Mouse (Mus musculus) brain, embryonic 18.5 days (tissue): Measurements from ENCODE around the gene Mrps33.

ENCODE experiments used
- DNase-seq: peaks from one replicate; pipeline ENCODE4 v3.0.0-alpha.2; 2012; ENCODE audit warnings: low read depth, low spot score

Gene Mrps33

DNA sequence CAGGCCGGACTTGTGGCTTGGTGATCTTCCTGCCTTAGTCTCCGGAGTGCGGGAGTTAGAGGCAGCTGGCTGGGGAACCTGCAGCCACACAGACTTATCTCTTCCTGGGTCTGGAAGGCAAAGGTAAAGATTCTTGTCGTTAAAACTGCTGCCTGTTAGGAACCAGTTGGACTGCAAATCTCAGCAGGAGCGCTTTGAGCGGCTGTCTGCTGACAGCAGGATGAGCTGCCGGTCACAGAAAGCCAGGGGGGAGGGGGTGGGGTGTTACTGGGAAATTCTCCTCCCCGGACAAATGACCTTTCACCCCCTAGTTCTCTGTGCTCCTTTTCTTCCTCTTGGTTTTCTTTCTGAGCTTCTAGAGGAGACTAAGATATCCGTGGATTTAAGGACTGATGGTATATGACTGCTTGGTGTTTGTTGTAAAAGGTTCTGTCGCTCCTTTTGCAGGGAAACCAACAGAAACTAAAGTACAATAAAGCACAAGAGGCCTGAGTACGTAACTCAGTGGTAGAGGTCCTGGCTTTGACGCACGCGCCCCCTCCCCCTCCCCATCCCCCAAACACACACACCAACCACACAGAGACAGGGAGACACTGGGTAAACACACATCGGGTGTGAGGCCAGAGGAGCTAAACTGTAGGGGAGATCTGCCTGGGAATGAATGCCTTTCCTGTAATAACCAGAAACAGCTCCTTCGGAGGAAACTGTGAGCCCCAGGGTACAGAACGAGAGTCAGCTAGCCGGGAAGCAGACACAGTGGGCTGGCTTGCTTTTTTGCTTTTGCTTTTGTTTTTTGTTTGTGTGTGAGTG, 29.7 kb downstream of the Mrps33 start:
- DNase-seq: no peak

DNA sequence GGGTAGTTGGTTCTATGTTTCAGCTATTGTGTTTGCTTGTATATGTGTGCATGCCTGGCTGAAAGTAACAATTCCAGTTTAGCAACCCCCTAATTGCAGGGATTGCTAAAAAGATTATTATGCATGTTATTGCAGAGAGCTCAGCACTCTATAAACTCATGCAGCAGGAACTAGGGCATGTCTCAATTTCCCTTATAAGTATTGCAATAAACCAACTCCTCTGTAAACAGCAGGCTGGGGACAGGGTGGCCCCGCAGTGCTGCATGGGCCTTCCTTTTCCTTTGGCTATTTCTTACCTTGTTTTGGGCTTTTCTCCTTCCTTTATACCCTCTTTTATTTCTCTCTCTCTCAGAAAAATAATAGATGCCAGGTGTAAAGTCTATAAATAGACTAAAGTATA, 32.3 kb downstream of the Mrps33 start:
- no peak for DNase-seq

DNA sequence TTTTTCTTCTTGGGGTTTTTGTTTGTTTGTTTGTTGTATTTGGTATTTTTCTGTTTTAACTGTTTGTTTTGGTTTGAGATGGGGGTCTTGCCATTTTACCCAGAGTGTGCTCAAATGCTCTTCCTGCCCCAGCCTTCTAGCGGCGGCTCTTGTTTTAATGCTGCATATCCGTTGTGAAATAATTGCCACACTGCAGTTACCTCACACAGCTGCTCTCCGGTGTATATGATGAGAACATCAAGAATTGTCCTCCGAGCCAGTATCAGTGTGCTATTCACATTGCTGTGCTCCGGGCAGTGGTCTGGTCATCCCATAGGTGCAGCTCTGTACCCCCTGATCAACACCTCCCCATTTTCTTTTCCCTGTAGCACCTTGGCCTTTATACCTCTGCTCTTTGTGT, 34.5 kb downstream of the Mrps33 start:
- no peak for DNase-seq

DNA sequence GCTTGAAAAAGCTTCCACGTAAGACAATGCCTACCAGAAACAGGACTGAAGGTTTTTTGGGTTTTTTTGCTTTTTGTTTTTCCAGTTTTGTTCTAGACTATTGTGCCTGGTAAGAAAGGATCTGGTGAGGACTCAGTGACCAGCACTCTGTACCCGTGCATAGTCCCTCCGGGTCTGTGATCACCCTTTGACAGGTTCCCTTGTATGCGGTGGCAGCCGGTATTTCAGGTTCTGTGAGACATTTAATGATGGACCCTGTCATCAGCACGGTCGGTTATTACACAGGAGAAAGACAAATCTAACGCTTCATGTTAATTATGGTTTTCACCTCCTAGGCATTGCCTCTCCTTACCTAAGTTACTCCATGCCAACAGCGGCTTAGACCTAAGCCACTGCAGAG, 35.8 kb downstream of the Mrps33 start:
- no peak for DNase-seq

- DNase-seq: no peak
Measured at GRCm38 (mm10) chr6:39757229-39757628, 53.6 kb downstream of the Mrps33 start.
